Mouse (Mus musculus): ENCODE measurements around the gene Rb1.

DNA sequence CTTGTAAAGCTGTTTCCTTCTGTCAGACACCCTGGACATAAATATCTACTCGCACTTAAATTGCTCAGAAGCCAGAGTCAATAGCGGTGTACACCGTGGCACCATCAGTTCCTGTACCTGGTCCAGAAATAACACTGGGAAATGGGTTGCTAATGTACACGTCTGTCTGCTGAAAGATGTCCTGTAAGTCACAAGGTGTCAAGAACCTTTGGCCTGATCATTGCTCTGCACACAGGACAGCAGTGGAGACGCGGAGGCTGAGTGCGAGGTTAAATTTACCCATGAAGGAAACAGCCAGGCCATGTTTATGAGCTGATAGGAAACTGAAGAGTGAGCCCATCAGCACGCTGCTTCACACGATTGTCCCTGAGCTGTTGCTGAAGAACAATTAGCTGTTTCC lies 21.7 kb upstream of the Rb1 start:
- TF ChIP-seq CTCF (IDR thresholded peaks at IDR 0.05; ENCODE audit: low read depth) (no peak), EP300 (IDR thresholded peaks at IDR 0.05; ENCODE audit: low read depth) (no peak)
